Mouse (Mus musculus) hematopoietic stem cell, adult 5-6 weeks (primary cell): ENCODE results near the gene Htr2b. TPM values are rescaled to one million over a fixed set of nuclear protein-coding genes. Genes with fewer than 3 reads are reported as not detected.
A peak's percentile ranks its signal among the peaks of the same experiment; 100 is the strongest.

Experiments
- ATAC-seq, 2 experiments: fragments of 125-278 bp in 1 of 2; replicated peaks in 1 of 2; 2 replicates each; pipeline ENCODE4 v1.8.0; 2016 to 2017; ENCODE audit warnings: inconsistent platforms in 2 of 2, mild to moderate bottlenecking in 2 of 2, moderate number of reproducible peaks in 2 of 2, low read depth in 1 of 2, moderate TSS enrichment in 1 of 2; ENCODE audit not compliant: low FRiP score in 2 of 2, poor library complexity in 2 of 2, severe bottlenecking in 2 of 2, insufficient read depth in 1 of 2, low TSS enrichment in 1 of 2
- total RNA-seq: library from RNA; stranded (forward); fragments of 172-1452, 232-1000 nt; gene quantifications from 2 replicates; pipeline ENCODE4 v1.2.3, GENCODE M21; 2017

Gene Htr2b
- total RNA-seq, 1 experiment from 2014 or later, result 0.25 TPM

DNA sequence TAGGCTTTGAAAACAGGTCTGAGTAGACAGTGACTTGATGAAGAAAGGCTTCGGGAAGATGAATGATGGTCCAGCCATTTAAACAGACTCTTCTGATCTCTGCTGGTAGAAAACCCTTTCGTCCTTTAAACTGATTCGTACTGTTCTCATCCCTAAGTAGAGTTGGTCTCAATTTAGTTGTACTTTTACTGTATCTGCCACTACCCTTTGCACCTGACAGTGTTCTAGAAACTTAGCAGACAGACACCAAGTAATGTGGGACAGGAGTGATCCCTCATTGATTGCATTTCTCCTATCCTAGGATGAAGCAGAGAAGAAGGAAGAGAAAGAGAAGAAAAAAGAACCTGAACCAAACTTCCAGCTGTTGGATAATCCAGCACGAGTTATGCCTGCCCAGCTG, 21.6 kb upstream of the Htr2b start, which contains the start of gene Gm21972:
Gm21972 (plus strand) TSS at position 301 of the 400 bp plus-strand sequence.
- no peak for ATAC-seq

DNA sequence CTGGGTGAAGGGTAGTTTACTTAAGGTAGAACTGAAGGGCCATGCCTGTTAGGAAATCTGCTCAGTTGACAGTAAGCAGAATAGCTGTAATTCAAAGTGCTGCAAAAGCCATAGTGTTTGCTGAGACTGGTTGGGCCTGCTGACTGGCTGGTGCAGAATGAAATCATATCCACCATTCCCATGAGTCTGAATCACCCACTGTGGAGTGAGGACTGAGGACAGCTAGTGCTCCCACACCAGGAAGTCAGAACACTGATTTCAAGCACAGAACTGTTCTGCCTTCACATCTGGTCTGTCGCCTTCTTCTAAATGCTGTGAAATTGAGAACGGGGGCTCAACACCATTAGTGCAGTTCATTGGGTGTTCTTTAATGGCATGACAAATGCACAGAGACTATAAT, 14.3 kb upstream of the Htr2b start:
- ATAC-seq, result no peak

DNA sequence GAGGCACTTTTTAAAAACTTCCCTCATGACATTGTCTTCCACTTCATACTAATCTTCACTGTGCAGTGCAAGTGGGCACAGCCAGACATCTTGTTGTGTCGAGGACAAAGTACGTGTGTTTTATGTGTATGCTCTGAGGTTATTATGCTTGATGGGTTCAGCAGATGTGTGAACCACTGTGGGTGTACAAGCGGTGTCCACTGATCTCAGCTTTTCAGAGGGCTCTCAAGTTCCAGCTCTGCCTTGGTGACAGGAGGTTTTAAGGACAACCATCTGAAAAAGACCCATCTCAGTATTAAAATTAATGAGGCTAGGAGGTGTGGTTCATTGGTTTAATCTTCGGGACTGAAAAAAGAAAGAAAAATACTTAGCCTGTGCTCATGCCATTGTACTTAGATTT, 7.8 kb upstream of the Htr2b start:
- ATAC-seq, result no peak

DNA sequence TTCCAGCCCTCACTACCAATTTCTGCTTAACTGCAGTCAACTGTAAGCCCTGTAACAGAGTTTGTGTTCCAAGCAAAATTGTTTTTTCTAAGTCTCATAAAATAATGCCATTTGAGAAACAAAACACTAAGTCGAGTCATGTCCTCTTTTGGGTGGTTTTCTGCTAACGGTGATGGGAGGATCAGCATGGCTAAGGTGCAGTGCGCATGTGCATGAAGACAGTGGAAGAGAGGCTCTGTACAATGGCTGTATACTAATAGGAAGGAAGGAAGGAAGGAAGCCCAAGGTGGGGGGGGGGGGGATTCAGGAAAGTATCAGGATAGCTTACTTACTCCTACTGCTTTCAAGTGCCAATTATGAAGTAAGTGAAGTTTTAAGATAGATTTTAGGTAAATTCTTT, 2.4 kb upstream of the Htr2b start:
- no peak for ATAC-seq

DNA sequence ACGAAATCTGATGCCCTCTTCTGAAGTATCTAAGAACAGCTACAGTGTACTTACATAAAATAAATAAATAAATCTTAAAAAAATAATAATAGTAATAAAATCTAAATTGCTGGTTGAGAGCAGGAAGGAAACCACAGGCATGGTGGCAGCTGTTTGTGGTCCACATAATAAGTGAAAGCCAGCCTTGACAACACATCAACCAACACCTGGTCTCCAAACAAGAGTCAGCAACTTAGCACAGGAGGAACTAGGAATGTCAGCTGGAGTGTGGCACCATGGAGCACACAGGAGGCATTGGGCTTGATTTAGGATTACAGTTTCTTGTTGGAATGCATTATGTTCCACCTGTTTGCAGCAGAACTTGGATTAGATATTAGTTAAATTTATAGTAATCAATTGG, 6.7 kb downstream of the Htr2b start:
- no peak for ATAC-seq

DNA sequence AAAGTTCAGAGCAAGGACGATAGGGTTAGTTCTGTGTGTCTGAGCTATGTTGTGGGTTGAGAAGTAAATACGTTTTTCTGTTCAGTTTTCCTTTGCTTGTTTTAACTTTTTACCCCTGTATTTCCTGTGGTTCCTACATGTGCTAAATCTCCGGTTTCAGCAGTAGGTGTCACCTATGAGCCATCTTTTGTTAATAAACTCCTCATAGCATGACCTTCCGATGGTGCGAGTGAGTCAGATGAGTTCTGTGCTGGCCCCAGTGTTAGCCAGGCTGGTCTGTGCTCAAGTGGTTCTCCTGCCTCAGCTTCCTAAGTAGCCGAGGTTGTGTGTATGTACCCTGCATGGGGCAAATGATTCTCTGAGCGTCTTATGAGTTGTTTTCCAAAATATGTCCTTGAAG, 17.4 kb downstream of the Htr2b start:
- ATAC-seq, result no peak

DNA sequence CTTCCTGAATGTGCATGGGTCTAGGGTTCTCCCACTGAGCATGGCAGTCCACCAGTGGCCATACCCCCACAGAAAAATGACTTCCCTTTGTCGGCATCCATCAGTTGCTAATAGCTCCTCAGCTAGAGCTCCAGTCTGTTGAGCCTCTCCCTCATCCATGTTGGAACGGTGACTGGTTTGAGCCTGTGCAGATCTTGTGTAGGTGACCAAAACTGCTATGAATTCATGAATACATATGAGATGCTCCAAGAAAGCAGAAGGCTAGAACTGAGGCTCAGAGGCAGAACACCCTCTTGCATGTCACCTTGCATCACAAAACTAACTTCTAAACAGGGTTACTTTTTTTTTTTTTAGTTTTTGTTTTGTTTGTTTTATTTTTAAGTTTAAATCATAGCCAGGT, 35.2 kb downstream of the Htr2b start:
- no peak for ATAC-seq

DNA sequence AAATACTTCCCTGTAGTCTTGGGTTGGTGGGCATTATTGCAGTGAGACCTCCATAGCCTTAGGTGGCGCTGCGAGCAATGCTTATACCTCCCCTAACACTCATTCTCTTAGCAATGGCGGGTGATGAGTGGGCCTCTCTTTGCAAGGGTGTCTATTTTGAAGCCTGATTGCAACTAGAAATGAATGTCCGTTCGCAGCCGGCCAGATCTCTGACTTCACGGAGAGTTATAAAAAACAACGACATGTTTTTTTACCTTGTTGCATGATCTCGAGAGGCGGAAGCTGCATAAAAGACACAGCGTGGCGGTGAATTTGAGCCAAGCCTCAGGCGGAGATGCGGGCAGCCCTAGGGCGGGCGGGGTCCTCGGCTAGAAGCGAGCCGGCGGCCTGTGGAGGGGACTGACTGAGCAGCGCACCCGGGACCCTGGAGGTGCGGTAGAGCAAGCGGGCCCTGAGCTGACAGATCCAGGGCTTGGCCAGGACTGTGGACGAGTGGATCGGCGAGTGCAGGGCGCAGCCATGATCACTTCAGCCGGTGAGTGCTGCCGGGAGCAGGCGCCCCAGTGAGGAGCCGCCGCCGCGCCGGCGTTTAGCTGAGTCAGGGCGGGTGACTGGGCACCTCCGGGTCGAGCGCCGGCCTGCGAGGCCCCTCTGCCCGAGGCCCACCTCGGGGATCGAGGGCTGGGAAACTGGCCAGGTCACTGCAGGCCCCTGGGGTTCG, 47.3 kb downstream of the Htr2b start, which contains the start of gene Psmd1:
Psmd1 (plus strand) TSS at position 117 of the 721 bp plus-strand sequence.
- peak; percentile 85 to 86 for ATAC-seq

DNA sequence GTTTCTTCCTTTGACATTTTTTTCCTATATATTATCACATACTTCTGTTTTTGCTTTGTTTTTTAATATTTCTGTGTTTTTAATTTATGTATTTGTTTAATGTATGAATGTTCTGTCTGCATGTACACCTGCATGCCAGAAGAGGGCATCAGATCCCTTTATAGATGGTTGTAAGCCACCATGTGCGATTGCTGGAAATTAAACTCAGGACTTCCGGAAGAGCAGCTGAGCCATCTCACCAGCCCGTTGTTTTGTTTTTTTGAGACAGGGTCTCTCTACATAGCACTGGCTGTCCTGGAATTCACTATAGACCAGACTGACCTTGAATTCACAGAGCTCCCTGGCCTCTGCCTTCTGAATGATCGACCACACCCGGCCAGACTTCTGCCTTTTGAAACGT, 49.2 kb downstream of the Htr2b start:
- no peak for ATAC-seq

DNA sequence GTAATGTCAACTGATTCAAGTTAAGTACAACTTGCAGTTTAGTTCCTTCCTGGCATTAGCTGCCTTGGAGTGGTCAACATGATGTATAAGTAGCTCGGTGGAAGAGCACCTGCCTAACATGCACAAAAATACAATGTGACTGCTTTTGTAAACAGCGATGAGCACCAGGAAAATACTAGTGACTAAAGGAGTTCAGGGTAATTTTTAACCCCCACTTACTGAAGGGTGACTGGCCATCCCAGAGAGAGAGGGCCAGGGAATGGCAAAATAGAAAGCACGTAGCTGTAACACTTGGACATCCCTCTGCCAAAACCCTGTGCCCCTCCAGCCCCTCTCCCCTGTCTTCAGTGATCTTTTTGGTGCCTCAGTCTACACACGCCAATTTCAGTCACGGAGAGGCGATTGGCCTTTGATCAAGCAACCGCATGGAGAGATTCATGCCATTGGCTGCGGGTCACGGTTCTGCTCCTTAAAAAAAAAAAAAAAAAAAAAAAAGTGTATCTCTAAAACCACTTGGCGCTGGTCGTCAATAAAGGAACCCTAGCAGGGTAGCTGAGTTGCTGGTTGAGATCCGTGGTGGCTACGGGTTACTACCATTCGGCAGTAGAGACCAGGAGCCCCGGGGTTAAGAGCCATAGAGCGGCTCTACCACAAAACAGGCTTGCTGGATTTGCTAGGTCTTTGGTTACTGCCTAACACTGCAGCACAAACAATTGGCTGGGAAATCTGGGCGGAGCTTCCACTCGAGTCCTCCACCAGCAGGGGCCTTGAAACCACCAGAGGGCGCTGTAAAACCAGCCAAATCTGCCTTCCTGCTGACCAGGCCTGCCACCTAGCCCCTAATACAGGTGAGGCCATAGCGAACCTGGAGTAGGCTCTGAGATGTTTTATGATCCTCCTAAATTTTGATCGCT, 52.7 kb downstream of the Htr2b start:
- peak; percentile 89 to 95 for ATAC-seq

DNA sequence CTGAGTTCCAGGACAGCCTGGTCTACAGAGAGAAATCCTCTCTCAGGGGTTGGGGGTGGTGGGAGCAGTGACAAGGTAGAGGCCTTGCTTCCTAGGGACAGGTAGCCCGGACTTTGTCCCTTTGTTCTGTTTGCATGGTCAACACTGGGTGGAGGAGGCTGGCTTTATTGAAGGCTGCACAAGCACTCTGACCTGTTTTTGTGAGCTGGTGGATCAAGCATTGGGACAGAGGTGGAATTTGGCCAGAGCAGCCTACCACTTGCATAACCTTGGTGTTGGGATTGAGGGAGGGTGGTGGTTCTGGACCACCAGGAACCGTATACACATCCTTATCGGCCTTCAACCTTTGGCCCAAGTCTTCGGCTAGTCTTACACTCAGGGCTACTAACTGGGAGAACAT, 55.5 kb downstream of the Htr2b start:
- no peak for ATAC-seq

DNA sequence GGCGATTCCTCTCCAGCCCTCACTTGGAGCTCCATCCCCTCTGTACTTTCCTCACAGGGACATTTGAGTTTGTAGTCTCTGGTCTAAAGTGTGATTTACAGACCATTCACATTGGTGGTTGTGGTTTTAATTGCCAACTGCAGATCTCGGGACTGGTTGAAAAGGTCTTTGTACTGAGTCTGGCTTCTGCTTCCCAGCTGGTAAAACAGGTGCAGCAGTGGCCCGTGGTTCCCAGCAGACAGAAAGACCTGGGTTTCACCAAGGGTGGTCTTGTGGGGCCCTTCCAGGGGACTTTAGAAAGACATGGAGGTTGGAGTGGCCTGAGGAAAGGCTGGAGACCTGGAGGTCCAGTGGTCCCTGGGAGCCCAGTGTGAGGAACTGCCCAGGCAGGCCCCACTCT, 56.8 kb downstream of the Htr2b start:
- ATAC-seq, result no peak

DNA sequence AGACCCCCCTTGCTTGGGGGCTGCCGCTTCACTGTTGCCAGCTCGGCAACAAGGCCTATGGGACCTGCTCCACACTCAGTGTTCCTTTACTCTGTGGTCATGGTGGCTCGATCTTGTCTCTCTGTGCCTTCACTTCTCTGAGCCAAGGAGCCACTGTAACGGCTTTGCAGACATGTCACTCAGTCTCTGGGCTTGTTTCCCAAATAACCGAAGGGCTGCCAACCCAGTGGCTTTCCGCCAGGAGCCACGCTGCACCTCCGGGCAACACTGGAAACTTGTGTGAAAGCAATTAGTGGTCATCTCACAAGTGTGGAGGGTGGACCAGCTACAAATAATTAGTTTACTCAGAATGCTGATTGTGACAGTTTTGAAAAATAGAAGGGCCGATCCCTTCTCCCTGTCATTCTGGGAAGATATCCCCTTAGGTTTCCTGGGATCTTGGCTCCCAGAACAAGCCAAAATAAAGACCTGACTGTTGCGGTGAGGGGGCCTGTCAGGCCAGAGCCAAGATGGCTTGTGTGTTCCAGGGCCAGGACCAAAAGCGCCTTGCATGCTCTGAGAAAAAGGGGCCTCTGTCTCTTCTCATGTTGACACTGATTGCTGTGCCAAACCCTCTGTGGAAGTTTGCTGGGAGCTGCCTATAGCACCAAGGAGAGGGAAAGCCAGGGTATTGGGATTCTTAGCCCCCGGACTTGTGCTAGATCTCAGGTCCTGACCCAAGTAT, 58.4 kb downstream of the Htr2b start:
- ATAC-seq, result no peak

Other genes with a start within 250 kb of the Htr2b start
- gene Itm2c, start 217.7 kb downstream of the Htr2b start, total RNA-seq, result 48.4 and 59.2 TPM in 2 replicates
- gene 4933407L21Rik, start 183.5 kb downstream of the Htr2b start, total RNA-seq, result not detected in 2 replicates
- 0.13 and 0.20 TPM in 2 replicates for gene Gpr55, start 151.0 kb downstream of the Htr2b start, total RNA-seq
- not detected in 2 replicates for gene Spata3, start 95.2 kb downstream of the Htr2b start, total RNA-seq
- 0.06 TPM in 1 of 2 replicates, not detected in the other for gene 2810459M11Rik, start 66.1 kb downstream of the Htr2b start, total RNA-seq
- gene Psmd1, start 47.6 kb downstream of the Htr2b start, total RNA-seq, result 120 and 161 TPM in 2 replicates
- 9.2 TPM in 1 of 2 replicates, not detected in the other for gene Gm21972, start 21.7 kb upstream of the Htr2b start, total RNA-seq
- 11.3 and 13.4 TPM in 2 replicates for gene Armc9, start 42.8 kb upstream of the Htr2b start, total RNA-seq
- 1.3 and 2.1 TPM in 2 replicates for gene B3gnt7, start 190.9 kb upstream of the Htr2b start, total RNA-seq
- 725 and 1,004 TPM in 2 replicates for gene Ncl, start 247.4 kb upstream of the Htr2b start, total RNA-seq